Mouse (Mus musculus) kidney, adult 9 months (tissue): ENCODE data around the gene Zfp593.

Experiments
- DNase-seq: peaks from one replicate; pipeline ENCODE4 v3.0.0; 2022

Gene Zfp593

DNA sequence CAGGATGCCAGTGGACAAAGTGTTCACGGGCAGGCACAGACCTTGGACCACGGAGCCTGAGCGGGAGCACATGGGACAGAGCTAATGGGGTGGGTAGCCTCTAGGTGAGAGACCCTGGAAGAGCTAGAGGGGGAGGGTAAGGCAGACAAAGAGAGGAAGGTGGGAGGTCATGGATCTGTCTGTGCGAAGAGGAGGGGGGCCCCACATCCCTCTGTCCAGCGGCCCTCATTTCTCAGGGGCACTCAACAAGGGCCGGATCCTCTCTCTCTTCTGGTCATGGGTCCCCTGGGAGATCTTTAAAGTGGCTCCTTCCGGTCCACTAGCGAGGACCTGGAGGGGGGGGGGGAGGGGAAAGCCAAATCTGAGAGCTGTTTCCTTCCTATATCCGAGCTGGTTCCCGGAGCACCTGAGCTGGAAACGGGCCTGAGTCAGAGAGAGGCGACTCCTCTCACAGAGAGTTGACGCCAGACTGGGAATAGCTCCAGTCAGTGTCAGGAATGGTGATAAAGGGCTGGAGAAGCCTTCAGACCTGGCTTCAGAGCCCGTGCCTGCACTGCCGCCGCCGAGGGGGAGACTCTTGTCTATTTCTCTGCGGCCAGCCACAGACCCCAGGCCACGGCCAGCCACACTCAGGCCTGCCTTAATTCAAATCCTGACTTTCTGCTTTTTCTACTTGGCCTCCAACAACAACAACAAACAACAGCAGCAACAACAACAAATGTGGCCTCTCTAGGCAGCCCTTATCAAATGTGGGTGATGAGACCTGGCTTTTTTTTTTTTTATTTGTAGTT is 11.2 kb upstream of the Zfp593 start:
- peak; percentile 50 for DNase-seq

DNA sequence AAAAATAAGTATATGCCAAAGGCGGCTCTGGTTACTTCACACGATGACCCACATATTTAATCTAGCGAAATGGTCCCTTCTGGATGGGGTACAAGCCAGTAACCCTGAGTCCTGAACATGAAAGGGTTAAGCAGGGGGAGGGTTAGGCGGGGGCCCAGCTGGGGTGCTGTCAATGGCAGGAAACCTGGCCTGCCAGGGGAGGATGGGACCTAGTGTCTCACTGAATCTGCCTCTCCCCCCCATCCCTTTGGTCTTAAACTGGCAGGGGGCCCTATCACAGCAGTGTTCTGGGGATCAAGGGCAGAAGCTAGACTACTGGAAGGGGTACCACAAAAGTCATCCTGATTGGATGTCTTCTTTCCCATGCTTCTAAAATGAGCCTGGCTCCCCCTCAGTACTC is 10.5 kb upstream of the Zfp593 start:
- no peak for DNase-seq

DNA sequence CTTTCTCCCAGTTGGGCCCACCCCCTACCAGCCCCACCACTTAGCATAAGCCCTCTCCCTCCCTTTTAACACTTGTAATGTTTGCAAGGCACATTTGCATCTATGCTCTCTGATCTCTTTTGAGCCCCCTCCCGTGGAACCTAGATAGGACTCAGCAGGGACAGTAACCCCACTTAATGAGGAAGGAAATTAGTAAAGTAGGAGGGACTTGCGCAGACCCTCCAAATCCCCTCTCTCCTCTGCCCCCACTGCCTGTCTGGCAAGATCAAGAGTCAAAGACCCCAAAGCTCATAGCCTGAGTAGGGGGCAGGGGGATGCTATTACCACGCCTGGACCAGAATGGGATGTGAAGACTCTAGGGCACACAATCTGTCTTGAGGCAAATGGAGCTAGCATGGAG is 9.4 kb upstream of the Zfp593 start:
- no peak for DNase-seq

DNA sequence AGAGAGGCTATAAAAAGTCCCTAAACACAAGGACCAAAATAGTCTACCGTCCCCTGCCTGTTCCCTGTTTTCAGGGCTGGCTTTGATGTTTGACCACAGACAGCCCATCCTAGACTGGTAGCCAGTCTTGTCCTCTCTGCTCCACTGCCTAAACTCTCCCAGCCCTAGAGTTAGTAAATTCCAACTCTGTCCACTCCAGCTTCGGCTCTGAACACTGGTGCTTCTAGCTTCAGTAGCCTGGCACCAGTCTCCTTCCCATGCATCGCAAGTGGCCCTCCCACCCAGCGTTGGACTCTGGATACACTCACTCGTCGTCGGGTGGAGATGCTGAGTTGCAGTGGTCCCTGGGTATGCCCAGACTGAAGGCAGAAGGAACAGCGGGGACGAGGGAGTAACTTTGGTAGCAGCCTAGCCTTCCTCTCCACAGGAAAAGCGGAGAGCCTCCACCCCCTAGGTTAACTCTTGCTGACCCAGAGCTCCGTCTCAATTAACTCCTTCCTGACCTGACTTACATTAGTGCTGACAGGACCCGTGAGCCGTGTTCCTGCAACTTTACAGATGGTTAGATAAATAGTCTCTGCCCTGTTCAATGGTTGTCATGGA is 8.4 kb upstream of the Zfp593 start, which contains the start of gene Grrp1:
Gene Grrp1 (minus strand): TSS at position 385 of the 603 bp plus-strand sequence.
- DNase-seq = no peak

DNA sequence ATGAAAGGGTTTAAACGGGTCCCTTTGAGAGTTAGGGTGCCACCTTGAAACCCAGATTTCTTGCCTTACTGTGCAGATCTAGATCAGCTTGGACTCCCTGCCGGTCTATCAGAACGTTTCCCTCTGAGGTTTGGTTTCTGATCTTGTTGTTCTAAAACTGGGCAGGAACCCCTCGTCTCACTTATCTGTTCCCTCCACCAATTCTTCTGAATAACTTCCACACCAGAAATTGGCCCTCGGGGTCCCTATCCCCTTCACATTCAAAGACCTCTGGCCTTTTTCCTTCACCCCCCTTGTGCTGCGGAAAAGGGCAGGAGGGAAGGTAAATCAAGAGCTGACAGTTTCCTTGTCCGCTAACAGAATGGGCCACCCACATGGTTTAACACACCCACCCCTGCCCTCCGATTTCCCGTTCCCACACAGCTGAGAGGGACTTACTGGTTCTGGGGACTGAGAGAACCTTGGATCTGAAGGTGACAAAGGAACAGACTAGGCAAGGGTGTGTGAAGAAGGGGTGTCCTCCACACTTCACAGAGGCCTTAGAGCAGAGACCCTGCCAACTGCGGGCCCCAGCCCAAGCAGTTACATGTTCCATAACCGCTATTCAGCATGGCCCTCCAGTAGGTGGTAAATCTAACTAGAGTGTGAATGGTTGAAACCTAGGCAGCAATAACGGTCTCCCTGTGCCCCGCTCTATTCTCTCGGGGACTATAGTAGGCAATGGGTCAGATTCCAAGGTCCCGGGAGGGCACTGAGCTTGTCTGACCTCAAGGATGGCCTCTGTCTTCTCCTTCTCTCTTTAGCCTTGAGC is 7.7 kb upstream of the Zfp593 start:
- peak; percentile 60 for DNase-seq

DNA sequence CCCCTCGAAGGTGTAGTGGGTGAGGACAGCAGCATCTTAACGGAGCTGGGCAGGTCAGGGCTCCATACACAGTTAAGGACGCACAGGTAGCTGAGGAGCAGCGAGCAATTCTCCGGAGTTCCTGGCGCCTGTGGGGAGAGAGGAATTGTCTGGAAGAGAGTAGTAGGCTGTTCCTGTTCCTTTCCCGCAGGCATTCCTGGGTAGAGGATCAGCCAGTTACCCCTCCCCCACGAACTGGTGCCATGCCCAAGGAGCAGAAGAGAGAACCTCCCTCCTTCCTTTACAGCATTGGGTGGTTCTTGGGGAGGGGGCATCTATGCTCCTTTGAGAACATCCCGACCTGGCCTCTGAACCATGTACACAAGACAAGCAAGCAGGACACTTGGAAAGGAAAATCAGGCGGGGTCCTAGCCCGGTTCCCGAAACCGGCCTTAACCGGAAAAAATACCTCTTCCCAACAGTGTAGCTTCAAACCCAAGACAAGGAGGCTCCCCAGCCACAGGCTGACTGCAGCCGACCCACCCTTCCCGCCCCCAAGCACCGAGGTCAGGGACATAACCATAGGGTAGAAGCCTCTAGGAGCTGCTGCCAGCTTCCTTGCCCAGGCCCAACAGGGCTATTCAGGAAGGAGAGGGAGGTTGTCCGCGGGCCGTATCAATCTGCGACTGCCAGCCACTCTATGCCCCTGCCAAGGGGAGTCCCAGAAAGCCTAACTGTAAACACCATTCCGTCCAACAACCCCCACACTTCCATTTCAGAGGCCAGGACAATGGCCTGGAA is 6.9 kb upstream of the Zfp593 start:
- no peak for DNase-seq

DNA sequence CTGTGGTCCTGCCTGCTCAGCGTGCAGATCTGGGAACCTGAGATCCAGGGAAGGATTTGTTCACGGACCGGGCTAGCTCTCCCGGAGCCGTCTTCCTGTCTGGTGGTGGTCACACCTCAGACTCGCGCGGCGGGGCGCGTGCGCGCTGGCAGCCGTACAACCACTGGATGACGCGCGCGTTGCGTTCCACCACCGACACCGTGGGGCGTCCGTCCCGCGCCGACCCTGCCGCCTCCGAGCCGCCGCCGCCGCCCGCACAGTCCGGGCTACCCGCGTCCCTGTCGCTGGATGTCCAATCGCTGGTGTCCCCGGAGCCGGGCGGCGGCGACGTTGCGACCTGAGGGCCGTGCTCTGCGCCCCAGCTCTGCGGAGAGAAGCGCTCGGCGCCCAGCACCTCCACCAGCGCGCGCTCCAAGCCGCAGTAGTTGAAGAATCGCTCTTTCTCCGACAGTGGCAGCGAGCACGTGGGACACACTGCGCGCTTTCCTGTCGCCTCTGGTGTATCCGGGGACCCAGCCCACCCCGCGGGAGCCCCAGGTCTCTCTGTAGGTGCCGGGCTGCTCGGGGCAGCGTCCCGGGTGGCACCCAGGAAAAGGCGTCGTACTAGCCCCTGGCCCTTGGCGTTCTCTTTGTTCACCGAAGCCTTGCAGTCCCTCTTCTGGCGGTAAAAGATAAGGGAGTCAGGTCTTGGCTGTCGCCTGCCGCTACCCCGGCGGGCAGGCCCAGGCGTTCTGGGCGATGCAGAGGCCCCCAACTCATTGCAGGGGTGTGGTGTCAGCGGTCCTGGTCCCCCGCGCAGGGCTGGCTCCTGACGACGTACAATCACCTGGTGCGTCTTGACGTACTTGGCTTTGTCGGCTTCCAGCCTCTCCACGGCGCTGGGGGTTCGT is 6.1 kb upstream of the Zfp593 start:
- no peak for DNase-seq

DNA sequence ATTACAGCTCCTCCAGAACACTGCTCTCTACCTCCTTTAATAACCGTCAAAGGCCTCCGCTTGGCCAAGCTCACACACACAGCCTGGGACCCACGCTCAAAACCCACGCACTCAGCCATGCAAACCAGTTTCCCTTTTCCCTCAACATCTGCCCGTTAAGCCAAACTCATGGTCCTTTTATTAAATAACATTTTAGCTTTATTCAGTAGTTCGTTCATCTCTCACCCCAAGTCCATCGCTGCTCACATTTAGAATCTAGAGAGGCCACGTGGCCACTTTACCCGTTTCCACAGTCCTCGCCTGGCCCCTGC is 5.5 kb upstream of the Zfp593 start:
- no peak for DNase-seq

DNA sequence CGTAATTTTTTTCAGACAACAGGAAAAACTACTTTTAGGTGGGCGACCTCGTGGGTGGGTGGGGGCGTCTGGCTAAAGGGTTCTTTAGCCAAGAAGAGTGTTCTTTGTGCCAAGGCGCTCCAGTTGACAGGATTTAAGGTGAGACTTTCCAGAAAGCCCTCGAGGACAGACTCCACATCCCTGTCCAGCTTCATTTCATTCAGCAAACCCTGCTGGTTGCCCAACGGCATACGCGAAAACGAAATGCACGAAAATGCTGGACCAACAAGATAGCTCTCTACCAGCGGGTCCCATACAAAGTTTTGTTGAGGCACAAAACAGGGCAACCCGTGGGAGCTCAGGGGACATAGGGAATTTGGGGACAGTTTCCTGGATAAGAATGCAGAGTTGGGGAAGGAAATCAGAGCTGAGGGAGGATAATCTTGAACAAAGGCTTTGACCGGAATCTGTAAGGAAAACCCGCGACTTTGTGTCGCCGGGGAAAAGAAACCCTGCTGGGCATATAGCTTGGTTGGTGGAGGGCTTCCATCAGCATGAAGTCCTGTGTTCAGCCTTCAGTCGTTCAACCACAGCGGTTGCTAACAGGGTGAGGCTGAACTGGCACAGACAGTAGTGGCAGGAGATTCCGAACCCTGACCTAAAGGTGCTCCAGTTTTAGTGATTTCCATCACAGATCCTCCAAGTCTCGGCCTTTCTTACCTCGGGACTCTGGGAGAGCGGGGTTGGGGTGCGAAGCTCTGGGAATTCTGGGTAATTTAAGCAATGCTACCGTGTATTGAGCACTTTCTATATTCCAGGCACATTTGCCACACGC is 4.9 kb upstream of the Zfp593 start:
- no peak for DNase-seq

DNA sequence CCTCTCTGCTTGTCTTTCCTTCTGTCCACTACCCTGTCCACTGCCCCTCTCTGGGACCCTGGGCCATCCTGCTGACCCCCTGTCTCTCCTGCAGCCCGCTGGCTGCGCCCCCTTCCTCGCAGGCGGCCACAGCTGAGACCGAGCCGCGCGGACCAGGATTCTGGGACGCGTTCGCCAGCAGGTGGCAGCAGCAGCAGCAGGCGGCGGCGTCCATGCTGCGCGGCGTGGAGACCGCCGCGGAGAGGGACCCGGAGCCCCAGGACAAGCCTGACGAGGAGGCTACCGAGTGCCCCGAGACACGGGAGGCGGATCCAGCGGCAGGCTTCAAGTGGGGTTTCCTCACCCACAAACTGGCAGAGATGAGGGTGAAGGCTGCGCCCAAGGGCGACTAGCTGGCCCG is 4.3 kb upstream of the Zfp593 start:
- peak; percentile 64 for DNase-seq

DNA sequence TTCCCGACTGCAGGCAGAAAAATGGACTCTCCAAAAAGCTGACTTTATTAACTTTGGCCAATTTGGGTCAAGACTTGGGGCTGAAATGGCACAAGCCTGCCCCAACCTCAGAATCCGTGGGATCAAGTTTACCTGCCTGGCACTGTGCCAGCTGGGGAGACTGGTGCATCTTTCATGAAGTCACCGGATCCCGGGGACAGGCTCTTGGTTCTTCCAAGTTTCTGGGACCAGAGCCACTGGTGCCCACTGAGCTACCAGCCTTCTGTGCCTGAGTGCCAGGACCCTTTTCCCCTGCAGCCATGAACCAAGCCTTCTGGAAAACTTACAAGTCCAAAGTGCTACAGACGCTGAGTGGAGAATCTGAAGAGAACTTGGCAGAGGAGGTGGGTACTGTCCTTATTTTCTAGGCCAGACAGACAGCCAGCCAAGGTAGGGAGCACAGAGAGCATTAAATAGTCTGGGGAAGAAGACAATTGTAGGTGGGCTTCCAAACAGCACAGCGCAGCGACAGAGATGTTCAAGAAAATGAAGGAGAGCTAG is 1.4 kb upstream of the Zfp593 start, which contains the start of gene Gm30191:
Gene Gm30191 (plus strand): TSS at position 217 of the 540 bp plus-strand sequence.
- DNase-seq = peak; percentile 60

DNA sequence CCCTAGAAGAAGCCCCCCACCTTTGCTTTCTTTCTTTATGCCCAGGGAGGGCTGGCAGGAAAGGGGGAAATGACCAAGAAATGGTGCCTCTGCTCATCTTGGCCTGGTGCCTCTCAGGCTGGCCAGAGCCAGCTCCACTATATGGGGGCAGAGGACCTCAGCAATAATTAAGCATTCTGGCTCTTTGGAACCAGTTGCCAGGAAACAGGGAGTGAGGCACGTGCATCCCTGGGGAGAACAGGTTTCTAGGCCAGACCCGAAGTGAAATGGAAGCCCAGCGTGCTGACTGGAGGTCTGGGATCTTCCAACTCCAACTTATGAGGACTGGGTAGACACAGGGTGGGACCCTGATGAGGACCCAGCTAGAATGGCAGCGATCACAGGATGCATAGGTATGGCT is 864 bp upstream of the Zfp593 start:
- DNase-seq = peak; percentile 58

DNA sequence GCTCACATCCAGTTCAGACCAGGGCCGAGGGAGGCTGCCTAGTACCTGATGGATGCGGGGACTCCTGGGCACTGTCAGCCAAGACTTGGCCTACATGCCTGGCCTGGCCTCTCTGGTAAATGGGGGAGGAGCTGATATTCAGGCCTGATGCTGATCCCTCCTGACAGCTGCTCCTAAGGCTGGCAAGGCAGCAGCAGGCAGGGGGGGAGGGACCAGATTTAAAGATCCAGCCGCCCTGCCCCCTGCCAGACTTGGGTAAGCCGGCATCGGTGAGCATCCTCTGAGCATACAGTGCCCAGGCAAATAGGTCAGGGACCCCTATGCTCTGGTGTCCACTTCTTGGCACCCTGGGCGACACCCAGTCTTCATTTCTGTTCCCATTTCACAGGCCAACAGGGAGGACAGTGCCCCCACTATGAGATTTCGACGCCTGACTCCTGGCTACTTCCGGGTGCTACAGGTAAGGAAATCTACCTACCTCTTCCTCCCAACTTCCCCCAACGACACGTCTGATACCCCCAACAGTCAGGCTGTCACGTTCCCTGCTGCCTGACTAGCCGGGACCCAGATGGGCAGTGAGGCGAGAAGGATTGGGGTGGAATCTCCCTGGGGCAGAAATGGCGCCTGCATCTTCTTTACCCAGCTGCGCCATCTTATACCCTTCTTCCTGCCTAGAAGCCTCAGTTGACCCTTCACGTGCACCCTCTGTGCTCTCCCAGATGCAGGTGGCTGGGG is 1.7 kb downstream of the Zfp593 start, which contains the start of gene E130218I03Rik:
Gene E130218I03Rik (plus strand): TSS at position 147 of the 735 bp plus-strand sequence.
- no peak for DNase-seq

DNA sequence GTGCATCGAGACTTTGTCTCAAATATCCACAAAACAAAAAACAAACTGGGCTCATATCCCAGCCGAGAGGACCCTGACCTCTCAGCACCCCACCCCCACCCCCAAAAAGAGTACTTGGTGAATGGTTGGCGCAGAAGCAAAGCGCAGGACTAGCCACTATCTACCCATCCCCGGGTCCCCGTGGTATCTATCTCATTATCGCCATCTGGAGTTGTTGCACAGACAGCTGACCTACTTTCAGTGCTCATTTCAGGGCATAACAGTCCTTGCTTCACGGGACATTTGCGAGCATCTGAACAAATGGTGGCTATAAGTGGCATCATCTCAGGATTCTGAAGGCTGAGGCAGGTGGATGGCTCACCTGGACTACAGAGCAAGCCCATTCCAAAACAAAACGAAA is 6.7 kb downstream of the Zfp593 start:
- DNase-seq = no peak

DNA sequence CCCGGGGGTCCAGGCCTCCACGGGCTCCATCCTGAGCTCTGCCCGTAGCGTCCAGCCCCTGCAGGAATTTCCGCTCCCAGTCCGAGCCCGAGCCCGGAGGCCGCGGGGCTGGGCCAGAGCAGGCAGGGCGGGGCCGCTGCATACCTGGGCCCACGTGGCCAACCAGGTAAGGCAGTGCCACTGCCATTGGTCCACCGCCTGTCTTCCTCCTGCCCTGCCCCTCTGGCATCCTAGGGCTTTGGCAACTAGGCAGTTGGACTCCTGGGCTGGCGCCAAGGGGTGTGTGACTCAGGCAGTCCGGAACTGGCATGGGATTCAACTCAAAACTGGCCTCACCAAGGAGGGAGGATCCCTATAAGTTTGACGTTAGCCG is 7.1 kb downstream of the Zfp593 start, which contains the start of gene Cnksr1:
Gene Cnksr1 (minus strand): TSS at position 121 of the 373 bp plus-strand sequence.
- DNase-seq = peak; percentile 96

DNA sequence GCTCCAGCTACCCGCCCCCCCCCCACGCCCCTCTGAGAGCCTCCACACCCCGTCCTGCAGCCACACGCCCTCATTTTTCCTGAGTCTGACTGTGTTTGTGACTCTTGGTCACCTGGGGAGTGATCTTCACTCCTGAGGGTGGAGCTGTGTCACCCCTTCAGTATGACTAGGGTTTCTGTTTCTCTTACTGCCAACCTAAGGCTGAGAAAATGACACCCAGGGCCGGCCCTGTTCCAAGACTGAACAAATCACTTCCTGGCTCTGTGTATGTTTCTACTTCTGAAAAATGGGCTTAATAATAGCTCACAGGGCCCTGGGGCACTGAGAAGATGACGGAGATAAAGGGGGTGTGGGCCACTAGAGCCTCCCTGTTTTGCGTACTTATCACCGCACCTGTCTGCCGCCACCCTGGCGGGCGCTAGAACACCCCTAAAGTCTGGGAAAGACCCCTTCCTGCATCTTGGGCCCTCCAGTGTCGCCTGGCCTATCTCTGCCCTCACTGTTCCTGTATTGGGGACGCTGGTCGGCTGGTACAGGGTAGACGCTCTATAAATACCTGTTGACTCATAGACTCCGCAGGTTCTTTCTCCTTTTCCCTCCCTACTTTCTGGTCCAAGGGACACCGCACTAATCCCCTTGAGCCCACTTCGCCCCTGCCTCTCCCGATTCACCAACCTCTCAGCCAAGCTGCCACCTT is 7.7 kb downstream of the Zfp593 start:
- no peak for DNase-seq

DNA sequence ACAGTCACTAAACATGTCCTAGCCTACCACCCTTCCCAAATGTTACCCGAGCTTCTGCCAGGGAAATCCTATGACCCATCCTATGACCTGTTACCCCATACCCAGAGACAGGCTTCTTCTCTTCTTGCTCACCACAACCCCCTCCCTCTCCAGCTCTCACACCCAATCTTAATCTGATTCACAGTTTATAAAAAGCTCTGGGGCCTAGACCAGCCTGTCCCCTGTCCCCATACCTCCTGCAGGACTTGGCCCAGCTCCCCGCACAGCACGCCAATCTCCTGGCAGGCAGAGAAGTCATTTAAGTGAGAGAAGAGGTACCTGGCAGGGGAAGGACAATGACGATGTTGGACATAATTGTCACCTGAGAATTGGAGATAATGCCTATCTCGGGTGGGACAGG is 10.5 kb downstream of the Zfp593 start:
- no peak for DNase-seq

DNA sequence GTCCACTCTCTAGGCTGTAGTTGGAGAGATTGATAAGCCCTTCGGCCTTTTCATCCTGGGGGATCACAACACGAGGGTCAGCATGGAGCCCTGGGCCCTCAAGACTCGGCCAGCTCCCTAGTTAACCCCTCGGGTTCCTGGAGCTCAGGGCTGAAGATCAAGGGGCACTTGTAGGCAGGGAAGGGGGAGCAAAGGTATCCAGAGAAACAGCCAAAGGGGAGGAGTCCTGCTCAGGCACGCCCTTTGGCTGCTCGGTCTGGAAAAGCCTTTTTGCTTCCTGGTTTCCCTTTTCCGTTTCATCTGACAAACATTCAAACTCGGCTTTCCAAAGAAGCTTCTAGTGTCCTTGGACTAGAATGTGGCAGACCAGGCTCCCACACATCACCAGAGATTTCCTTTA is 15.0 kb downstream of the Zfp593 start:
- peak; percentile 65 for DNase-seq

DNA sequence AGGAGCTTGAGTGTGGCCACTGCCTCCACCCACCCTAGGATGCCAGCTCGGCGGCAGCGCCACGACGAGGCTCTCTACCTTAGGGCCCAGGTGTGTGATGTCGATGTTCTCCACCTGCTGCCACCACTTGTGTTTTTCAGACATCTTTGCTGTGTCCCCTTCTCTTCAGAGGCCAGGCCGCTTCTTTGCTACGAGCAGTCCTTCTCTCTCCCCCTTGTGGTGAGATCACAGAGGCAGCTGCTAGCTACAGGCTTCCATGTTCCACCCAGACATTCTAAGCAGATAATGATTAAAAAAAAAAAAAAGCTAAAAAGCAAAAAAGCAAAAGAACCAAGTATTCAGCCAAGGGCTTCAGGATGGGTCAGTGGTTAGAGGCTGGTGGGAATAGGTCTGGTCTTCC is 18.2 kb downstream of the Zfp593 start, which contains the start of gene Catsper4:
Gene Catsper4 (minus strand): TSS at position 190 of the 400 bp plus-strand sequence.
- no peak for DNase-seq
